Mouse (Mus musculus): ENCODE measurements around the gene Olfr1368.

DNA sequence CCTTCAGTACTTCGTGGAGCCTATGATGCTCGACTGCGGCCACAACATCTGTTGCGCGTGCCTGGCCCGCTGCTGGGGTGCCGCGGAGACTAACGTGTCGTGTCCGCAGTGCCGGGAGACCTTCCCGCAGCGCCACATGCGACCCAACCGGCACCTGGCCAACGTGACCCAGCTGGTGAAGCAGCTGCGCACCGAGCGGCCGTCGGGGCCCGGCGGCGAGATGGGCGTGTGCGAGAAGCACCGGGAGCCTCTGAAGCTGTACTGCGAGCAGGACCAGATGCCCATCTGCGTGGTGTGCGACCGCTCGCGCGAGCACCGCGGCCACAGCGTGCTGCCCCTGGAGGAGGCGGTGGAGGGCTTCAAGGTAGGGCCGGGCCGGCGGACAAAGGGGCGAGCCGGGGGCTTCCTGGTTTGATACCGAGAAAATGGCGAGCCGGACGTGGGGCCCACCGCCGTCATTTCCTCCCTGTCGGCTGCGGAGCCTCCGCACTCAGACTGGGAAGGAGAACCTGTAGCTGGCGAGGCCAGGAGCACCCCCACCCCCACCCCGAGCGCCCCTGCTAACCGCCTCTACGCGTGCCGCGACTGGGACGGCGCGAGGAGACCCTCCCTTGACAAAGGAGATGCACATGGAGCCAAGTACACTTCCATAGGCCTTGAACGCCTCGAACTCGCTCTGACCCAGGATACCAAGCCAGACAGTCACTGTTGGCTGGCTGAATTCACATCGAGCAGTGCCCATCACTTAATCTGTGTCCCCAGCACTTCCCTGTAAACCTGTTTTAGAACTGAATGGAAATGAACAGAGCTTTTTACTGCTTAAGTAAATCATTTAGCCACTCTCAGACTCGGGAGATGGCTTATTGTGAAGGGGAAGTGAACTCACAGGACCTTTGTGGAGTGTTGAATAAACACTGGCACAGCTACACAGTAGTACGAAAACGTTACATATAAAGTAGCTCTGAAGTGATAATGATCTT, 35.2 kb upstream of the Olfr1368 start:
- TF ChIP-seq CTCF (IDR thresholded peaks at IDR 0.05; ENCODE audit: extremely low read depth, insufficient read depth, insufficient read length, insufficient replicate concordance) (no peak), POLR2A (IDR thresholded peaks at IDR 0.05; ENCODE audit: low read depth, low read length) (no peak; the same call in 1 of the 2 replicates)

Measured in spleen, adult 2 months (tissue).